Mouse (Mus musculus): ENCODE results near the gene Btg4. TPM values are rescaled to one million over a fixed set of nuclear protein-coding genes. Genes with fewer than 3 reads are reported as not detected.
A peak's percentile ranks its signal among the peaks of the same experiment; 100 is the strongest.

The Btg4 gene
- polyA plus RNA-seq (2017; shearing (Covaris generic)): not detected

- no peak for ATAC-seq
Observed at GRCm38 (mm10) chr9:51060601-51061000, at the start of gene Btg4. TSS of gene Btg4 (plus strand) at chr9:51060901.

GRCm38 (mm10) chr9:51013644-51014043, 47.1 kb upstream of the Btg4 start:
- no peak for ATAC-seq

- ATAC-seq: no peak
Observed at GRCm38 (mm10) chr9:51015732-51016131, 45.0 kb upstream of the Btg4 start.

GRCm38 (mm10) chr9:51019670-51020069, 41.0 kb upstream of the Btg4 start:
- peak; percentile 55 for ATAC-seq

GRCm38 (mm10) chr9:51020351-51020750, 40.4 kb upstream of the Btg4 start:
- peak; percentile 80 for ATAC-seq

GRCm38 (mm10) chr9:51021123-51021795, 39.4 kb upstream of the Btg4 start:
- ATAC-seq: no peak

GRCm38 (mm10) chr9:51026952-51027351, 33.7 kb upstream of the Btg4 start:
- no peak for ATAC-seq

GRCm38 (mm10) chr9:51030147-51030546, 30.6 kb upstream of the Btg4 start:
- ATAC-seq: no peak

GRCm38 (mm10) chr9:51031603-51032002, 29.1 kb upstream of the Btg4 start:
- ATAC-seq: no peak

- no peak for ATAC-seq
Observed at GRCm38 (mm10) chr9:51032291-51032690, 28.4 kb upstream of the Btg4 start.

GRCm38 (mm10) chr9:51032785-51033529, 27.7 kb upstream of the Btg4 start:
- ATAC-seq: peak; percentile 46

- ATAC-seq: no peak
Observed at GRCm38 (mm10) chr9:51041491-51041980, 19.2 kb upstream of the Btg4 start.

GRCm38 (mm10) chr9:51042136-51042535, 18.6 kb upstream of the Btg4 start:
- no peak for ATAC-seq

GRCm38 (mm10) chr9:51052180-51052579, 8.5 kb upstream of the Btg4 start:
- ATAC-seq: peak; percentile 75

- ATAC-seq: no peak
Observed at GRCm38 (mm10) chr9:51056360-51057324, 4.1 kb upstream of the Btg4 start.

GRCm38 (mm10) chr9:51058951-51059521, 1.7 kb upstream of the Btg4 start:
- no peak for ATAC-seq

- ATAC-seq: no peak
Observed at GRCm38 (mm10) chr9:51068202-51068601, 7.5 kb downstream of the Btg4 start.

GRCm38 (mm10) chr9:51070801-51071200, 10.1 kb downstream of the Btg4 start:
- ATAC-seq: no peak

GRCm38 (mm10) chr9:51075780-51076179, 15.1 kb downstream of the Btg4 start:
- ATAC-seq: no peak

GRCm38 (mm10) chr9:51076300-51076978, 15.7 kb downstream of the Btg4 start:
- no peak for ATAC-seq

- no peak for ATAC-seq
Observed at GRCm38 (mm10) chr9:51076979-51077315, 16.2 kb downstream of the Btg4 start, which contains the start of gene Layn. TSS of gene Layn (minus strand) at chr9:51077094.

- ATAC-seq: no peak
Observed at GRCm38 (mm10) chr9:51081614-51082013, 20.9 kb downstream of the Btg4 start.
